Mouse (Mus musculus) R1 (cell line): ENCODE measurements around the gene Ptprn2.
A peak's percentile ranks its signal among the peaks of the same experiment; 100 is the strongest.

Source experiments
- DNase-seq: peaks from one replicate; pipeline ENCODE4 v3.0.0-alpha.2; 2018; ENCODE audit warnings: low read depth, low spot score

Ptprn2 gene

DNA sequence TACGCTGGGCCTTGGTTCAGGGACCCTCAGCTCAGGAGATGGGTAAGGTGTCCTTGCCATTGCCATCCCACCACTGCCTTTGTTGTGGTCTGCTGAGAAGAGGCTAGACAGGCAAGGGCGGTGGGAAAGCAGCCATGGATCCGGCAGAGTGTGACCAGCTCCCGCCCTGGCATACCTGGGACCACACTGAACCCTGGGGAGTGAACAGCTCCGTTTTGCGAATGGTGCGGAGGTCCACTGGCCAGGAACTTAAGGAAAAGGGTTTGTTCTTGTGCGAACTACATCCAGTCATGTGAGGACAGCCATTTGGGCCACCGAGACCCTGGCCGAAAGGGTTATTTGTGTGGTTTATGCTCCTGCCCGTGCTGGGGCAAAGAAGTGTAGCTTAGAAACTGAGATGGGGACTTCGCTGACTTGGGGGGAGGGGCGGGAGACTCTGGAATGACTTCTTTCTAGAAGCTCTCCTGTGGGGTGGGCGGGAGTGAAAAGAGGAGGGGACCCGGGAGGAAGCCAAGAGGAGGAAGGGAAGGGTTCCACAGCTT lies 674.2 kb downstream of the Ptprn2 start:
- peak; percentile 40 for DNase-seq

GRCm38 (mm10) chr12:117160211-117160891 lies 674.8 kb downstream of the Ptprn2 start:
- DNase-seq, result no peak

DNA sequence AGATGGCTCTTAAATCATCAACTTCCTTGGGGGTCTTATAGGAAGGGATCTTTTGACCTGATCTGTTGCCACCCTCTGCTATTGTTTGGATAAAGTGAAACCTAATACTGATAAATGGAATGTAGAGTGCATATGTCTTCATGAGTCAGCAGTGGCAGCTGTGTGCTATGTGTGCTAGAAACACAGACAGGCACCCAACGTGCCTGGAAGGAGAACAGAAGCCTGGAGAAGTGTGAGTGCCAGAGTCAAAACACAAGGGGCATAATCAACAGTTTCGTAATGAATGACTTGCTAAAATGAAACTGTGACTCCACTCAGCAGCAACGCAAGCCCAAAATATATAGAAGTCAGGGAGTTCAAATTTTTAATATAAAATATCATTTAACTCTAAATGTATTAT lies 676.7 kb downstream of the Ptprn2 start:
- no peak for DNase-seq

DNA sequence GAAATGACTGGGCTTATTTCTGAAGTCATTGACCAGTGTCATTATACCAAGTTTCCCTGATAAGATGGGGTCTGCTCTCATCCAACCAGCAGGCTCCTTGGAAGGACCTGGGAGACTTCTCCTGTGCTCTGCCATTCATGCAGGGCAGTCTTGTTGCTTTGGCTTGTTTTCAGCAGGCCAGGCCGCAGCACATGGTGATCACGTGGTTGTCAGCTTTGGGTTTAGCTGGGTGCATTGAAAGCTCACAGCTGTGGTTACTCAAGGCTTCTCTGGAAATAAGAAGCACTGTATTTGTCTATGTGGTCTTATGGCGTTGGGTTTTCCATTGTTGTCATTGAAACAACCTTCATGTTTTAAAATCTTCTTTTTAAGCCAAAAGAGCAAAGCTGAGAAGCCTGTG lies 678.3 kb downstream of the Ptprn2 start:
- DNase-seq, result no peak

GRCm38 (mm10) chr12:117166266-117166665 lies 680.7 kb downstream of the Ptprn2 start:
- DNase-seq, result no peak

DNA sequence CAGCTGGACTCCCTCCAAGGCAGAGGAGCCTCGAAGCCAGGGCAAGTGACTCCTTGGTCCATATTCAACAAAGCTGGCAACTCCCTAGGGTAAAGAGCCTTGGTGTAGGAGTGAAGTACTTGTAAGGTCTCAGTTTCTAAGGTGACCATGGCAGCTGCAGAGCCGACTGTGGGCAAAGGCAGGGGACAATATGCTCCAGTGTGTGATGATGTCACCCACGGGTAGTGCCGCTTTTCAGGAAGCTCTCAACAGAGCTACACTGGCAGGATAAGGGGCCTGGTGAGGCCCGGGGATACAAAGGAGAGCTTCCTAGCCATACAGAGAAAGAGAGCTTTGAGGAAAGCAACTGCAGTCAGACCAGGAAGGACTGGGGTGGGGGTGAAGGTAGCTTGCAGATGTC lies 684.1 kb downstream of the Ptprn2 start:
- DNase-seq, result no peak

- DNase-seq, result no peak
These were observed 687.0 kb downstream of the Ptprn2 start for GRCm38 (mm10) chr12:117172529-117172884.

DNA sequence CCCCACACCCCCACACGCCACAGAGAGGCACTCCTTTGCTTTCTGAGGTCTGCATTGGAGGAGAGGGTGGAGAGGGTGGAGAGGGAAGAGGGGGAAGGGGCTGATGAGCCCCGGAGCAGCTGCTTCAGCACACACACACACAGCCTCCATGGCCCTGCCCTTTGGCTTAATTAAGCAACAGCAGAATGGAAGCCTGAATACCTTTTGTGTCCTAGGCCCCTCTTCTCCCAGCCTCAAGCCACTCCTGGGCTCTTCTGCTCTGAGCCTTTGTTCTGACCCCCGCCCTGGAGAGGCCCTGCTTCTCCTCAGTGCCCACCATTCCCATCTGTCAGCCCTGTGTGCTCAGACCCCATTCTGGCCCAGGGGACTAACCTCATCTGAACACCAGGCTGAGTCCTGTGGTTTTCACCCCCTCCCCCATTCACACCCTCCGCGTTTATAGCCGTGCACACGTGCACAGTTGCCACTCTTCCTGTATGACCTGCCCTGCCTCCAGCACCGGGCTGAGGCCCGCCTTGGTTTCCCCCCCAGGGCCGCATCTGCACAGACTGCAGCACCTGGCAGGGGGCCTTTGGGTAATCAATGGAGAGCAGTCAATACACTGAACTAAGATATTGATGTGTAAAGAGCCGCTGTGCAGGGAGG lies 687.5 kb downstream of the Ptprn2 start:
- DNase-seq, result peak; percentile 76

DNA sequence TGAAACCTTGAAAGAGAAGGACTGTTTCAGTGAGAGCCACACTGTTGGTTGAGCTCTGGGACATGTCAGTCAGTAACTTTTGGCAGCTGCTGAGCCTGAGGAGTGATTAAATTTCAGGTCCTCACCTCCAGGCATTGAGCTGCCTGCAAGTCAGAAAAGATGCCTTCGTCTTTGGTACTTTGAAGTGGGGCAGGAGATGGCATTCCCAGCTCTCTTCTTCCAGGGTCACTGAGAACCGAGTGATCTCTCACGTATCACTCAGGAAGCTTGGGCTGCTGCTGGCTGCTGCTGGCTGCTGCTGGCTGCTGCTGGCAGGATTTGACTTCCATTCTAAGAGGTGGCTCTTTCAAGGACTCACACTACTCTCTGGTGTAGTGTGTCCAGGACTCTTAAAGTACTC lies 688.7 kb downstream of the Ptprn2 start:
- DNase-seq, result no peak

- DNase-seq, result no peak
These were observed 689.7 kb downstream of the Ptprn2 start for GRCm38 (mm10) chr12:117175072-117175681.

DNA sequence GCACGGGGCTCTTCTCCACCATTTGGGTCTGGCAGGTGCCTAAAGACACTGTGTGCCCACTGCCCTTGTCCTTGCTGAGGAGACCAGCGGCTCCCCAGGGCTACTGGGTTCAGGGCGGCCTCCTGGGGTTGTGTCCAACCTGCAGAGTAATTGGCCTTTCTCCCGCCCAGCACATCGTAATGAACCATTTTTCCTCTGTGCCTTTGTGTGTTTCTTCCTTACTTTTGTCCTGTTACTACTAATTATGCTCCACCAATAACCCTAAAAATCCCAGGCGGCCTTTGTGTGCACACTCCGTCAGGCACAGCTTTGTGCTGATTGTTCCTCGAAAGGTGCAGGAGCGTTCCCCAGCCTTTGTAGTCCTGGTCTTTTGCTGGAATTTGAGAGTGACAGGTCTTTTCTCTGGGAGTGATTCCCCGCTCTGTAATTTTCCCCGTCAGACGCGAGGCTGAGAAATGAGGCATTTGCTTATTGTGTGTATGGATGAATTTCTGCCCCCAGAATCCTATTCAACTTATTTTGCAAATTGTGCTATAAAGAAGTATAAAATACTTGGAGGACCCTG lies 690.8 kb downstream of the Ptprn2 start:
- DNase-seq, result no peak

GRCm38 (mm10) chr12:117187167-117187566 lies 701.6 kb downstream of the Ptprn2 start:
- no peak for DNase-seq

DNA sequence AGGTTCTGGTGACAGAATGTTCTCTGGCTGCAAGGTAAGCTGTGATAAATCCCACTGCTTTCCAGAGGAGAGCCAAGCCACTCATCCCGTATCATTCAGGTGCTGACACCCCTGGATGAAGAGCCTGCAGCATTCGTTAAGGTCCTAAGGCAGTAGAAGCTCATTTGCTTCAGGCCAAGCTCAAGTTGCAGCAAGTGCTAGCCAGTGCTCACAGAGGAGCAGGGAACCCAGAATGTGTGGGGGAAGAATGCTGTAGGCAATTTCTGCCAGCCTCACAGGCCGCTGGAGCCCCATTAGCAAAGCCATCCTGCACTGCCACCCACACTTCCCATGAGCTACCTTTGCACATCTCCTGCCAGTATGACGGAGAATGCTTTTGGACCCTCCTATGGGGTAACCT lies 706.5 kb downstream of the Ptprn2 start:
- no peak for DNase-seq

GRCm38 (mm10) chr12:117196721-117197425 lies 711.4 kb downstream of the Ptprn2 start:
- DNase-seq, result peak; percentile 75

GRCm38 (mm10) chr12:117198093-117198492 lies 712.6 kb downstream of the Ptprn2 start:
- DNase-seq, result no peak

DNA sequence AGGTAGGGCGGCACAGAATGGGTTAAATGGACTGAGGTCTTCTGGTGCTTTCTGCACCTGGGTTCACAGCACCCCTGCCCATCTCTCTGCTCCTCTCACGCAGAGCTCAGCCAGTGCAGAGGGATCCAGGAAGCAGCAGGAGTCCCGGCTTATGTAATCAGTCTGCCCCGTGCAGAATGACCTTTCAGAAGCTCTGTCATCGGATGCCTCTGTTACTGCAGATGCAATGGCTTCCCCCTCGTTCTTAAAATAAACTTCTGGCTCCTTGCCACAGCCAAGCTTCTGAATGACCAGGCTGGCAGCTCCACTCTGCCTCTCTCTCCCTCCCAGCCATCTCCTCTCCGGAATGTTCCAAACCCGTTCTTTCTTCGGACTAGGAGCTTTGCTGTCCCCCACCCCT lies 714.6 kb downstream of the Ptprn2 start:
- DNase-seq, result peak; percentile 18

DNA sequence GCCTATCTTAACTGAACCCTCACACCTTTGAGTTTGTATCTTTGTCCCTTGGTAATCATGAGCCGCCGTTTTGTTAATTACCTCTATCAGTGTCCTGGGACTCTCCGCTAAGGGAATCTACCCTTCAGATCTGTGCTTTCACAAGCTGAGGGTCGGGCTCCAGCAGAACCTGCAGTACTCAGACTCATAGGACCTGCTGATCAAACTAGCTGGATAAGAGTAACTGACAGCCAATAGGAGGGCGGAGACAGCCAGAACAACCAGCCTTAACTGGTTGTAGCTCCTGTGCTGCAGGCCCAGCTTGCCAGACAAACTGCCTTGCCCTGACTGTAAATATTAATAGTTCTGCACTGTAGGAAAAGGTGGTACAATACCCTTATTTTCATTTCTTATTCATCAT lies 715.1 kb downstream of the Ptprn2 start:
- DNase-seq, result no peak

- DNase-seq, result peak; percentile 11
These were observed 718.0 kb downstream of the Ptprn2 start for GRCm38 (mm10) chr12:117203506-117203905.

- DNase-seq, result no peak
These were observed 719.4 kb downstream of the Ptprn2 start for GRCm38 (mm10) chr12:117204905-117205304.

GRCm38 (mm10) chr12:117207421-117208120 lies 722.1 kb downstream of the Ptprn2 start:
- DNase-seq, result no peak

- DNase-seq, result no peak
These were observed 724.9 kb downstream of the Ptprn2 start for GRCm38 (mm10) chr12:117210467-117210866.
